Mouse (Mus musculus) gastrocnemius, postnatal 14 days (tissue): ENCODE measurements at regions not wholly inside any gene's neighbourhood (a gene's known extent, or its start where the extent isn't known, plus 50 kb on each side); places are given as distances from the start of the nearest gene placed in this dataset.
A peak's percentile ranks its signal among the peaks of the same experiment; 100 is the strongest.

Experiments
- DNase-seq: peaks from one replicate; pipeline ENCODE4 v3.0.0; 2021; ENCODE audit warnings: mixed read lengths
- intact Hi-C: fragments of 180-260 bp; cut with DNase I; formaldehyde crosslinking; loops from one replicate; pipeline ENCODE4 v1.15.1; 2025; ENCODE audit warnings: low total_unique reads

DNA sequence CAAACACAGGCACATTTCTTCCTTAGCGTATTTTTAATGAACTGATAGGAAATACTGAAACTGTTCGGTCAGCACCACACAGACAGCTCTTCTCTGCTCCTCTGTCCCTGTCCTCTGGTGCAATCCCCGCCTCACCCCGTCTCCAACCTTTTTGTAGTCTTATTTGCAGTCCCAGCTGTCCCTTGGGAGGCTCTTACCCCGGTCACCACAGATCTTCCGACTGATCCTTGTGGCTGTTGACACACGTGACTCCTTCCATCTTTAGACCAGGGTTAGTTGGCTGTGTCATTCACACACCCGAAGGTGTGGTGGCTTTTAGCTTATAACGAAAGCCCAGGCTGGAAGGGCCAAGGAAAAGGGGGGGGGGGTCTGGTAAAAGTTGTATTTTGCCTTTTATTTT is 56.4 kb downstream of the Cyp26a1 start:
- intact Hi-C loops: no loop called here
- no peak for DNase-seq

DNA sequence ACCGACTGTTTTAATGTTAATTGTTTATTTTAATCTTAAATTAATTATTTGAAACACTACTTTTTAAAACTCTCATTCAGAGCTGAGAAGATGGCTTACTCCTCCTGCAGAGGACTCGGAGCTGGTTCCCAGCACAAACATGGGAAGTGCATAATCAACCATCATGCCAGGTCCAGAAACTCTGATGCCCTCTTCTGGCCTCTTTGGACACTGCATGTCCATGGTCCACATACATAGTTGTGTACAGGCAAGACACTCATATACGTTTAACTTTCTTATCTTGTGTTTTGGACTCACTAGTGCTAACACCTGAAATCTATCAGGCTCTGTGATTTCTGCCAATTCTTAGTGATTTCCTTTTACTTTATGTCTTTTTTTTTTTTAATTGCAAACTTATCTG is 57.8 kb downstream of the Cyp26a1 start:
- DNase-seq: no peak
- intact Hi-C loops: no loop called here

GRCm38 (mm10) chr19:37769376-37769775 is 71.8 kb downstream of the Cyp26a1 start:
- intact Hi-C loops: no loop called here
- DNase-seq: no peak

- no peak for DNase-seq
- intact Hi-C loops: no loop called here
Measured at GRCm38 (mm10) chr19:37771956-37772355, 74.4 kb downstream of the Cyp26a1 start.

- intact Hi-C loops: no loop called here
- DNase-seq: no peak
Measured at GRCm38 (mm10) chr19:37774551-37774950, 77.0 kb downstream of the Cyp26a1 start.

GRCm38 (mm10) chr19:37774966-37775365 is 77.4 kb downstream of the Cyp26a1 start:
- DNase-seq: no peak
- intact Hi-C loops: no loop called here

DNA sequence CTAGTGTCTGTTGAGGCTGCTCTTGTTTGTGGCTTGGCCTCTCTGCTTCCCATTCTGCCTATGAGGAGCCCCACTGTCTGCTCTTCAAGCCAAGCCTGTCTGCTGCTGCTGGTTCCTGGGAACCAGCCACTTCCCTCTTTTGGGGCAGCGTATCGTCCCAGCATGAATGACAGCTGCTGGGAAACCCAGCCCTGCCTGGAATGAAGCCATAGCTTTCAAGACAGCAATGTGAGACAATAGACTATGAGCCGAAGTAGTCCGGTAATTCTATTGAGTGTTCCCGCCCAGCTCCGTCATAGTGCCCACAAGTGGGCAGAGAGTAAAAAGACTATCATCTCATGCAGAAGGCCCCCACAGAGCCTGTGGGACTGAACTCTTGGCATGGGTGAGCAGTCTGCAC is 80.4 kb downstream of the Cyp26a1 start:
- intact Hi-C loops: no loop called here
- DNase-seq: peak; percentile 7

DNA sequence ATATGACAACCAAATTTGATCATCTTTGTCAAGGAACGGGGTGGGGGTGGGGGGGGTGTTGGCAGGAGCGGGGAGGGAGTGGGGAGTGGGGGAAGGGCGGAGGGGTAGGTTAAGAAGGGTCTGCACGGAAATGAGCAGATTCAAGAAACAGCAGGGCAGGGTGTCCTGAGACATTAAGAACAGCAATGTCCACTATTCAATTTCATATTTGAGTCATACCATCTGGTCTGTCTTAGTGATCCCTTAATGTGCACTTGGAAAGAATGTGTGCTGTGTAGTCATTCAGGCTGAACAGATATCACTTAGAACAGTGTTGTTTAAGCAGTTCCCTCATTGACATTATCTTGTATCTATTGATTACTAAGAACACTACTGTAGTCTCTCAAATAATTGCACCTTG is 81.0 kb downstream of the Cyp26a1 start:
- intact Hi-C loops: no loop called here
- no peak for DNase-seq

DNA sequence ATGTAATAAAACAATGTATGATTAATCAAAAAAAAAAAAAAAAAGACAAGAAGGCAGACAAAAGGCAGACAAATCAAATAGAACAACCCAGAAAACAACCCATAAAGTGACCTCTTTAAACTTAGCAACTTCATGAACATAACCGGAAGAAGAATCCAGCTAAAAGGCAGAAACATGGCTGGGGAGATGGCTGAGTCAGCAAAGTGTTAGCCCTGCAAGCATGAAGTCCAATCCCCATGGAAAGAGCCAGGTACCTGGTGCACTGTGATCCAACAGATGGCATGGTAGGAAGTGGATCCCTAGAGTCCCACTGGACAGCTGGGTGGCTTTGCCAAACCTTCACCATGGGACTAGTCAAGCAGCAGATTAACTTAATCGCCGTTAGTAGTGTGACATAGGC is 90.9 kb downstream of the Cyp26a1 start:
- no peak for DNase-seq
- intact Hi-C loops: no loop called here

DNA sequence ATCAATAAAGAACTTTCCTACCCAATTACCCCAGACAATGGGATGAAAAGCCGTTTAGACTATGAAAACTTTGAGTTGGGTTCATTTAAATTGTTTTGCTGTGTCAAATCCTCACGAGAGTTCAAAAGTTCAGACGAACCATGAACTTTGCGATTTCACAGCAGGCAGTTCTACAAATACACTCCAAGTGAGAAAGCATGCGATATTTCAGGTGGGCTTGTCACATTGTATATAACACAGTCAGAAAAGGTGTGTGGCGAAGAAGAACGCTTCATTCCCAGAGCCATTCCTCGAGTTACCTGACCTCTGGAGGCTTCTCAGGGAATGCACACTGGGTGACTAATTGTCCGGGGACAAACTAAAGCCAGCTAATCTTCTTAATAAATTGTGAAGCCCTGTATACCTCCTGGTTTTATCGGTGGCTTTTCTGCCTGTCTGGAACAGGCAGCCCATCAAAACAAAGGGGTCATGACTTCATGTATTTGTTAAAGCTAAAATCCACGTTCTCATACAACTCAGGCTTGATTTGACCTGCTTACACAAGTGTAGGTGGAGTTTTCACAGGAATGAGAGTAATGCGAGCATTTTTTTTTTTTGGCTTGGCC is 92.1 kb downstream of the Cyp26a1 start:
- DNase-seq: no peak
- intact Hi-C loops: no loop called here

GRCm38 (mm10) chr19:37790281-37791073 is 92.9 kb downstream of the Cyp26a1 start:
- intact Hi-C loops: no loop called here
- no peak for DNase-seq

DNA sequence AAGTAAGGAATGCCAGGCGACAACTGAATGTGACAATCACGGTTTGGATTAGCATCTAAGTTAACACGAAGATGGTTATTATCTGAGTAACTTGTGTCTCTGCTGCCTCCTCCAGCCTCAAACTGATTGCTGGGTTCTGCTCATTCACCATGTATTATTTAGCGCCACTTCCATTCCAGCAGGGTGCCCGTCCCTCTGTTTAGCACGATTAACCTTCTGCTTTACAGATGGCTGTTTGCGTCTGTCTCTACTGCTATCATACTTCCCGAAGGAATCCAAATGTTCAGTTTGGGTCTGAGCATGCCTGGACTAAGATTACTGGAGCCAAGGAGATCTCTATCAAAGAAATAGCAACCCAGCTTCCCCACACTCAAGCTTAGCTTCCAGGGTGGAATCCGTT is 95.6 kb downstream of the Cyp26a1 start:
- DNase-seq: no peak
- intact Hi-C loops: no loop called here

DNA sequence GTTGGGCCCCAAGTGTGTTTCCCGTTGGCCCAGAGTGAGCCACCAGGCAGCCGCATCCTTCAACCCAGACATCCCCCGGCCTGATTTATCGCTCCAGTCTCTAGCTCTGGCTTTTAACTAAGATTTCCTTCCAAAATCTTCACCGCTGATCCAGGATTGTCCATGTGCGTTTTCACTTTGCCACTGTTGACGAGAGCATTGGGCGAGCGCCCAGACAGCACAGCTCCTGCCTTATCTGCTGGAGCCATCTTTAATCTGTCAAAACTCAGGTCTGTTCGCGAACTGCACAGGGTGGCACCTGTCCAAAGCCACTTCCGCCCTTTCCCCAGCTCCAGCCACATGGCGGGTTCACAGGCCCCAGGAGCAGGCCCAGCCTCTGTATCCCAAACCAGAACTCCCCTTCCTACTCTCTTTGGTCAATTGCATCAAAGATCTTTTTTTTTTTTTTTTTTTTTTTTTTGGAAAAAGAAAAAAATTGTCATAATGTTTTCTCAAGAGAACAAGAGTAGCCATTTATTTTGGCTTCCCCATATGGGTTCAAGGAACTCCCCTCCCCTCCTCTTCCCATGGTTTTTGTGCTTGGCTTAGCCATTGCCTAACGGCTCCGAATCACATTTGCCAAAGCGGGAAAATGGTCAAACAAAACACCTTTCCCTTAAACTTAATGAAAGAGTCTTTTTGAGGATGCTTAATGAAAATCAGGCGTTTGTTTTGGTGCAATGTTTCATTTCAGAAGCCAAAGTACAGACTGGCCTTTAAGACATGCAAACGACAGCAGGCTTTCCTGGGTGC is 98.2 kb downstream of the Cyp26a1 start:
- DNase-seq: peak; percentile 60
- intact Hi-C loops: no loop called here

DNA sequence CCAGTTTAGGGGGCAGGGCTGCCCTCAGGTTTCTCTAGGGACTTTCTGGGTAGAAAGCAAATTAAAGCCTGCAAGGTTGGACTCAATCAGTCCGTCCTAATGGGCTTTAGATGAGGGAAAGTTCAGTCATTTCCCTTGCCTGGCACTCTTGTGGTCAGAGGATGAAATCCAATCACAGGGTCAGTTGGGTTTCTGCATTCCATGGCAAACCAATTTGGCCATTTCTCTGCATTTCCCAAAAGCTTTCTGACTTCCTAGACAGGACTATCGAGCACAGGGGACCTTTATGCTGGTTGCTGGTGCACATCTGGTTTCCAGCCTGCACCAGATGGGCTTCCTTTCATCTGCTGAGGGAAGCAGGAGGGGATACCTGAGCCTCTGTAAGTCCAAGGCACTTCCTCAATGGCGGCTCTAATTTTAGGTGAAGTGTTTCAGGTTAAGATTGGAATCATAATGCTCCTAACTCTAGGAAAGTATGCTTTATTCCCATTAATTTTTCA is 102.6 kb downstream of the Cyp26a1 start:
- no peak for DNase-seq
- intact Hi-C loops: no loop called here

- DNase-seq: no peak
- intact Hi-C loops: no loop called here
Measured at GRCm38 (mm10) chr19:37809666-37810065, 112.1 kb downstream of the Cyp26a1 start.

DNA sequence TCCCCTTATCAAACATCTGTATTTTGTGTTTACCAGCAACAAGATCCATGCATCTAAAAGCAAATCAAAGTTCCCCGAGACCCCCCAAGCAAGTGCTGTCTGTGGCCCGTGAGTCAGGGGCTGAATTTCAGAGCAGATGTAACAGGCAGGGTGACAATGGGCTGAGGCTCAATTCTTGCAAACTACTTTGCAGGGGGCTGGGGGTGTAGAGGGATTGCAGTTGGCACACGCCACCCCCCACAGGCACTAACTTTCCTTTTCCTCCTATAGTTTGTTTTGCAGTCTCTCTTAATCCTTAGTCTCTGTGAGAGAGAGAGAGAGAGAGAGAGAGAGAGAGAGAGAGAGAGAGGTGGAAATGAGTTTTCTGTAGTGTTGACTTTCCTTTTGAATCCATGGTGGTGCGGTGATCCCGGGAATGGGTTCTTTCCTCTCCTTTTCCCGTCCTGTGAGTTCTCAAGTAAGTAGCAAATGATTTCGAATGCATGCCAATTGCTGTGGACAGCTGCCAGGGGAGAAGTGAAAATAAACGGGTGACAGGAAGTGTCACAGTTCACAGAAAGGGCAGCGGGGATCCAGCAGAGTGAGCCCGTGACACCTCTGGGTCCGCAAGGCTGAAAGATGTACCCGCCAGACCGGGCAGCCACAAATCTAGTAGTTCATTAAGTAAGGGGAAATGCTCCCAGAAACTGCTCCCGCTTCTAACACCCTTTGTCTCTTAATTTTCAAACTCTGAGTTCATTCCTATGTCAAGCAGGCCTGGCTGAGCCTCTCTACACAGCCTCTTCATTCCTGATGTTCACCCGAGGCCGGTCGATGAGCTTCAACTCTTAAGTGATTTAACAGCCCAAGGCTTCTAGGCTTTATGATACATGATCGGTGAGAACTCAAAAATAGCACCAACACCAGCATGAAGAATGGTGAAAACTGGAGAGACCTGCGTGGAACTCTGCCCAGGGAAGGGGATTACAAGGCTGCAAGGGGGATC is 116.8 kb downstream of the Cyp26a1 start:
- intact Hi-C loops: no loop called here
- peak; percentile 42 for DNase-seq

GRCm38 (mm10) chr19:37815627-37816026 is 118.0 kb downstream of the Cyp26a1 start:
- intact Hi-C loops: no loop called here

DNA sequence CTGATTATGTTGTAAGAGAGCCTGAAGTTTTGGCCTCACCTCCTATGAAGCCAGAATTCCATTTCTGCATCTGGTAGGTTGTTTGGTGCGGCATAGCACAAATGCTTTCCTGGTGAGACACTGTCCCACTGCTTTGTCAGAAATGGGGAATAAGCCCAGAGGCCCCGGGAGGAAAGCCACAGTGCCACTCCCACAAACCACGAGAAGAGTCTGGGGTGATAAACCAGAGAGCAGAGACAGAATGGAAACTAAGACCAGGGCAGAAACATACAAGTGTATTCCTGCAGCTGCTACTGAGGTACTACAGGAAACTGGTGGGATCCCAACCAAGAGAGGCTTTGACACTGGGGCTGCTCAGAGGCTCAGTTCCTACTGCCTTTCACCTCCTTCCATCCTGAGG is 123.6 kb downstream of the Cyp26a1 start:
- intact Hi-C loops: no loop called here
- DNase-seq: no peak

More at GRCm38 (mm10) chr19:37815627-37816026, 118.0 kb downstream of the Cyp26a1 start:
- DNase-seq: no peak

GRCm38 (mm10) chr19:37821671-37822190 is 124.1 kb downstream of the Cyp26a1 start:
- intact Hi-C loops: no loop called here
- DNase-seq: no peak
